Mouse (Mus musculus): ENCODE measurements at regions not wholly inside any gene's neighbourhood (a gene's known extent, or its start where the extent isn't known, plus 50 kb on each side); places are given as distances from the start of the nearest gene placed in this dataset.
"Not testable (repeated sequence)": the region's sequence is repeated elsewhere in the genome, so short reads cannot be mapped to it uniquely, and the experiment has no call there.

DNA sequence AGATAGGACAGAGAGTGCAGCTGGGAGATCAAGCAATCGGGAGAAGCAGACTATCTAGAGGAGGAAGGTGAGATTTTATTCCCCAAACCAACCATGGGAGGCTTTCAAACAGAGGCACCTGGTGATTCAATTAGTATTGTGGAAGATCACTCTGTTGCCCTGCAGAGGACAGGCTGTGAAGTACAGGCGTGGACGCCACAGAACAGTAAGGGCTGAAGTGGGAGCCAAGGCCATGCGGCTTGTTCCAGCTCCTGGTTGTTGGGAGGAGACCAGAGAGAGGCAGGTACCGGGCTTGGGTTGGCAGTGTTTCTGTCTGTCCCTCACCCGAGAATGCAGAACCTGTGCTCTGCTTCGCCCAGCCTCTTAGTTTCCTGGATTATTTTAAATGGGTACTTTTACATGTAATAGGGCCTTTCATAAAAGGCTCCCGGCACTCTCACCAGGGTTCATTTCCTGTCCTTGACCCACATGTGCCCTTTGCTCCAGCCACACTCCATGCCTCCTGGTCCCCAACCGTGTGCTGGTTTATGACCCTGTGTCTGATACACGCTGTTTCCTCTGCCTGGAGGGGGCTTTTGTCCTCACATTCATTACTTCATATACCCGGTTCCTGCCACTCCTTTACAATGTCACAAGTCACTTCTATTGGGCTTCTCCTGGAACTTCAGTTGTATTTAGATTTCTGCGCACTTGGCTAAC is 58.3 kb downstream of the Vcpkmt start:
- no peak overlapping the region for H3K9ac ChIP-seq
- no peak for ATAC-seq
- no peak overlapping the region for H3K4me2 ChIP-seq
- no peaks in the 10 kb centered on the region for H3K27me3 ChIP-seq (replicated peaks)
- H3K36me3 ChIP-seq = no peaks in the 10 kb centered on the region
- 0 out of 2 replicates have a peak, but pooled peaks cover 5% of the 10 kb centered on the region for H3K4me1 ChIP-seq
- H3K27ac ChIP-seq = no peak overlapping the region
- 66% methylated on average over 12 of the region's 12 CpGs for whole genome bisulfite sequencing (ENCODE audit: insufficient replicate concordance)
- H3K9me3 ChIP-seq (replicated peaks) = no peaks in the 10 kb centered on the region
- no peak overlapping the region for H3K4me3 ChIP-seq

DNA sequence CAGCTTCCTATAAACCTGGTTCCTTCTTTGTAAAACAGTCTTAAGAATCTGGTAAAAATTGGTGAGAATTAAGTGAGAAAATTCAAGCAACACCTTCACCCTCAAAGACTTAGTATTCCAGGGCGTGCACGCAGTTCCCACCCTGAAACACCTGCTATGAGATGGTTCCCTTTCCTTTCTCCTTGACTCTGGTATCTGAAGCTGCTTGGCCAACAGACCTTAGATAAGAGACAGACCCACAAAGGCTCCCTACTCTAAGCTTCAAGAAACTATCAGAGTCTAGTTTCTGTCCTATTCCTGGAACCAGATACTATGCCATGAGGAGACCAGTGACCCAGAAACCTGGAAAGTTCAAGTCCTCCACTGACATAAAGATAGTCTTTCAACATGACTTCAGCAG is 63.0 kb downstream of the Vcpkmt start:
- no peaks in the 10 kb centered on the region for H3K9me3 ChIP-seq (replicated peaks)
- ATAC-seq = no peak
- no peak overlapping the region for H3K4me3 ChIP-seq
- 63% methylated on average over 2 of the region's 2 CpGs for WGBS (ENCODE audit: insufficient replicate concordance)
- no peaks in the 10 kb centered on the region for H3K36me3 ChIP-seq
- no peak overlapping the region for H3K27ac ChIP-seq
- H3K9ac ChIP-seq = no peak overlapping the region
- H3K27me3 ChIP-seq (replicated peaks) = no peaks in the 10 kb centered on the region
- no peak overlapping the region for H3K4me2 ChIP-seq
- H3K4me1 ChIP-seq = peaks cover 32% of the 10 kb centered on the region

DNA sequence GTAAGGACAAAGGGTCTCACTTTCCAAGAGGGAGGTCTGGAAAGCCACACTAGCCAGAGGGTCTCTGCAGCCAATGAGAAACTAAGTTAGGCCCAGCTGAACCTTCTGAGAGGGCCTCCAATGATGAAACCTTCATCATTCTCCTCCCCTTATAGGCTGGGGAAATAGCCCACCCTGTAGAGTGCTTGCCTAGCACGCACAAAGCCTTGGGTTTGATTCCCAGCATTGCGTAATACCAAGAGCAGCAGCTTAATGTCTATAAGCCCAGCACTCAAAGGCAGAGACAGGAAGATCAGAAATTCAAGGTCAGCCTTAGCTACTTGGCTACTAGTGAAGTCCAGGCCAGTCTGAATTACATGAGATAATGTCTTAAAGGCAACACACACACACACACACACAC is 63.8 kb downstream of the Vcpkmt start:
- Histone ChIP-seq H3K4me2 (no peak overlapping the region), H3K27me3 (replicated peaks) (no peaks in the 10 kb centered on the region), H3K27ac (no peak overlapping the region), H3K9ac (no peak overlapping the region), H3K4me3 (no peak overlapping the region), H3K9me3 (replicated peaks) (no peaks in the 10 kb centered on the region), H3K36me3 (no peaks in the 10 kb centered on the region), H3K4me1 (peaks cover 35% of the 10 kb centered on the region)
- 60% methylated on average over 2 of the region's 2 CpGs for WGBS (ENCODE audit: insufficient replicate concordance)
- ATAC-seq = no peak

DNA sequence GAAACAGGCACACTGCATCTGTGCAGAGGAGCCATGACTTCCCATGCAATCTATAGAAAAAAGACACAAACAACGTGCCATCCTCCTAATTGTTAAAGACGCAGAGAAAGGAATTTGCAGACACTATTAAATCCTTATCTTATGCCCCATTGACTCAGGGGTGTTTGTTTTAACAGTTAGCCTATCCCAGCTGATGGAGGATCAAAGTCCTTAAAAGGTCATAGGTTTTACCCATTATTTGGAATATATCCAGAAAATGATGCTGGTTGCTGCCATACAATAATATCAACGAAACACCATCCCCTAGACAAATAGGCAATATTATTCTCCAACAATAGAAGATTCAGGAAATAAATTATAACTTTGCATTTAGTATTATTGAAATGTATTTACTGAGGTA is 65.2 kb downstream of the Vcpkmt start:
- Histone ChIP-seq H3K4me3 (no peak overlapping the region), H3K4me2 (no peak overlapping the region), H3K27me3 (replicated peaks) (no peaks in the 10 kb centered on the region), H3K9me3 (replicated peaks) (no peaks in the 10 kb centered on the region), H3K9ac (no peak overlapping the region), H3K27ac (no peak overlapping the region), H3K36me3 (no peaks in the 10 kb centered on the region), H3K4me1 (peaks cover 50% of the 10 kb centered on the region)
- 65% methylated on average over 3 of the region's 3 CpGs for WGBS (ENCODE audit: insufficient replicate concordance)
- ATAC-seq = no peak

DNA sequence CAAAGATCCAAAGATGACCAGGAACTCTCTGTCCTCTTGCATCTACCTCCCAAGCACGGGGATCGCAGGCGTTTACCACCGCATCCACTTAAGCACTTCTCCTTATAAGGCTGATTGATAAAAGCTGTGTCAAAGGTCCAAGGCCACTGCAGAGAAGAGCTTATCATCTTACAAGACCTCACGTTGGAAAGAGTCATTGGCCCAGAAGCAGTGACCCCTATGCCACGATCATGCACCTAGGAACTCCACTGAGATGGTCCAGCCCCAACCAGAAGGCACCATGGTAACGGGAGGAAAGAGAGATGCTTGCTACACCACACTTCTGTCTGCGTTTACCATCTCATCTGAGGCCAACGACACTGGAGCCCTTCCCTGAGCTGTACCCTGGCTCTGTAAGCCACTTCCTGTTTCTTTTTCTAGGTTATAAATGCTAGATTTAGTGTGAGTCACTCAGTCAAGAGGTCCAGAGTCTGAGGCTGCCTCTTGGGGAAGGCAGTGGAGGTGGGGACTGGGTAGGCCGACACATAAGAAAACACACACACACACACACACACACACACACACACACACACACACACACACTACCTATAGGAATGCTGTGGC is 66.4 kb downstream of the Vcpkmt start:
- H3K4me1 ChIP-seq = peaks cover 52% of the 10 kb centered on the region
- H3K9me3 ChIP-seq (replicated peaks) = no peaks in the 10 kb centered on the region
- 41% methylated on average over 10 of the region's 10 CpGs for WGBS (ENCODE audit: insufficient replicate concordance)
- no peaks in the 10 kb centered on the region for H3K27me3 ChIP-seq (replicated peaks)
- H3K27ac ChIP-seq = no peak overlapping the region
- no peak overlapping the region for H3K4me2 ChIP-seq
- H3K36me3 ChIP-seq = no peaks in the 10 kb centered on the region
- H3K4me3 ChIP-seq = no peak overlapping the region
- ATAC-seq = no peak
- no peak overlapping the region for H3K9ac ChIP-seq

DNA sequence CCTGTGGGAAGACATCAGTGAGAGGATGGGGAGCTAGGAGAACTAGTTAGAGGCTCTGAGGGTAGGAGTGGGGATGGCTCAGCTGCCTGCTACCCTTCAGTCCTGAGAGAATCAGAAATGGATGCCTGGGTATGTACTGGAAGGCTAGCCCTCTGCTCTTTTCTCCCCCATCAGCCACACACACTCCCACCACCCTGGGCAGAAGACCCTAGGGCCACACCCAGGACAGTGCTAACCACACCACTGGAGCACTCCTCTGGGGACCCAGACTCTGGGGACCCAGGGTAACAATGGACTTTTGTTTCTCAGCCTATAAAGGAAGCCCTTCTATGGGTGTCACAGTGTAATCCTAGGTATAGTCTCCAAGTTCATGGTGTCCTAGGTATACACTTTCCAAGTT is 67.0 kb downstream of the Vcpkmt start:
- H3K27me3 ChIP-seq (replicated peaks) = no peaks in the 10 kb centered on the region
- H3K36me3 ChIP-seq = no peaks in the 10 kb centered on the region
- H3K9me3 ChIP-seq (replicated peaks) = no peaks in the 10 kb centered on the region
- no peak overlapping the region for H3K27ac ChIP-seq
- ATAC-seq = no peak; the same call in 1 of the 2 replicates
- H3K4me1 ChIP-seq = peaks cover 52% of the 10 kb centered on the region
- no peak overlapping the region for H3K4me2 ChIP-seq
- no peak overlapping the region for H3K9ac ChIP-seq
- no peak overlapping the region for H3K4me3 ChIP-seq

DNA sequence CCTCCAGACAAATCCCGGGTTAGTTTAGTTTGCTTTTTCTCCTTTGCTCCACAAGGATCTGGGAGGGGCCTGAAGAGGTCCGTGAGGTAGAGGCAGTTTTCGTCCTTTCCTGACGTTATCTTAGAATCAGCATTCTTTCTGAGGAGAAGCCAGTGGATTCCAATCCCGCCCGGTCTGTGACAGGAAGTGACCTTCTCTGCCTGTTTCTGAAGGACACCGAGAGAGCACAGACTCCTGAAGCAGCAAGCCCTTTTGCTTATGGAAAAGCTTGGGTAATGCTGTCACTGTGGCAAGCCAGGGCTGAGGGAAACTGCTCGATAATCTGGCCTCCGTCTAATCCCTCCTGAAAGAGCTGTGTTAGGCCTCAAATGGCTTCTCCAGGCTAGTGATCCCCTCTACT is 67.7 kb downstream of the Vcpkmt start:
- no peak overlapping the region for H3K9ac ChIP-seq
- H3K9me3 ChIP-seq (replicated peaks) = no peaks in the 10 kb centered on the region
- no peak overlapping the region for H3K4me2 ChIP-seq
- ATAC-seq = no peak
- no peaks in the 10 kb centered on the region for H3K36me3 ChIP-seq
- no peak overlapping the region for H3K27ac ChIP-seq
- H3K27me3 ChIP-seq (replicated peaks) = no peaks in the 10 kb centered on the region
- peaks cover 52% of the 10 kb centered on the region for H3K4me1 ChIP-seq
- whole genome bisulfite sequencing (ENCODE audit: insufficient replicate concordance) = 54% methylated on average over 9 of the region's 9 CpGs
- no peak overlapping the region for H3K4me3 ChIP-seq

GRCm38 (mm10) chr12:69513166-69513565 is 69.7 kb downstream of the Vcpkmt start:
- 18% methylated on average over 4 of the region's 4 CpGs for WGBS (ENCODE audit: insufficient replicate concordance)
- Histone ChIP-seq H3K36me3 (no peaks in the 10 kb centered on the region), H3K27ac (no peak overlapping the region), H3K9ac (no peak overlapping the region), H3K4me1 (peaks cover 49% of the 10 kb centered on the region), H3K27me3 (replicated peaks) (no peaks in the 10 kb centered on the region), H3K4me3 (no peak overlapping the region), H3K4me2 (peak overlapping the region; percentile 19), H3K9me3 (replicated peaks) (no peaks in the 10 kb centered on the region)
- ATAC-seq = peak; percentile 59

DNA sequence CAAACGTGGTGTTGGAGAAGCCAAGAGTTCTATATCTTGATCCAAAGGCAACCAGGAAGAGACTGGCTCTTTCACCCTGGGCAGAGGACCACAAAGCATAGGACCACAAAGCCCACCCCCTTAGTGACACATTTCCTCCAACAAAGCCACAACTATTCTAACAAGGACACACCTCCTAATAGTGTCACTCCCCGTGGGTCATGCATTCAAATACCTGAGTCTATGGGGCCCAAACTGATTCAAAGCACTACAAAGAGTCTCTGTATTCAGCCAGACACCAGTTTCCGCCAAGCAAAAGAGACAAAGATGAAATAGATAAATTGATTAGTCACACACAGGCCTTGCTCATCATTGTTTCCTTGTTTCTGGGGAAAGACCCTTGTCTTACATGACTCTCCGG is 72.1 kb downstream of the Vcpkmt start:
- Histone ChIP-seq H3K4me2 (no peak overlapping the region), H3K27ac (no peak overlapping the region), H3K9me3 (replicated peaks) (no peaks in the 10 kb centered on the region), H3K36me3 (no peaks in the 10 kb centered on the region), H3K27me3 (replicated peaks) (no peaks in the 10 kb centered on the region), H3K4me3 (no peak overlapping the region), H3K9ac (no peak overlapping the region), H3K4me1 (peaks cover 31% of the 10 kb centered on the region)
- 43% methylated on average over 4 of the region's 4 CpGs for WGBS (ENCODE audit: insufficient replicate concordance)
- no peak for ATAC-seq

DNA sequence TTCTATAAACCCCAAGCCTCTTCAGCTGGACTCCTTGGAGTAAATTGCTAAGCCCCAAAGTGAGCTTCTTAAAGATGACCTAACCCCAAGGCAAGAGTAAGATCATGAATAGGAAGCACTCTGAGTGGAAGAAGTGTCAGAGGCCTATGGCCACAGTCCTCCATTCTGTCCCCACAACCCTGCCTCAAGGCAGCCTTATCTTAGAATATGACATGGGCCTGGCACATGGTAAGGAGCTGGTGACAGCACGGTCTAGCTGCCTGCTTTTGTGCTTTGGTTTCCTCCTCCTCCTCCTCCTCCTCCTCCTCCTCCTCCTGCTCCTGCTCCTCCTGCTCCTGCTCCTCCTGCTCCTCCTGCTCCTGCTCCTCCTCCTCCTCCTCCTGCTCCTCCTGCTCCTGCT is 73.6 kb downstream of the Vcpkmt start:
- H3K9ac ChIP-seq; ATAC-seq; H3K27me3 ChIP-seq (replicated peaks); H3K9me3 ChIP-seq (replicated peaks); H3K27ac ChIP-seq; H3K4me2 ChIP-seq; H3K4me3 ChIP-seq; H3K36me3 ChIP-seq: not testable (repeated sequence)
- 17% methylated on average over 1 of the region's 1 CpGs for WGBS (ENCODE audit: insufficient replicate concordance)
- H3K4me1 ChIP-seq = peaks cover 18% of the 10 kb centered on the region

- ATAC-seq = no peak
- Histone ChIP-seq H3K27me3 (replicated peaks) (no peaks in the 10 kb centered on the region), H3K4me1 (peaks cover 5% of the 10 kb centered on the region), H3K4me3 (no peak overlapping the region), H3K9ac (no peak overlapping the region), H3K4me2 (no peak overlapping the region), H3K36me3 (no peaks in the 10 kb centered on the region), H3K9me3 (replicated peaks) (no peaks in the 10 kb centered on the region), H3K27ac (no peak overlapping the region)
- WGBS (ENCODE audit: insufficient replicate concordance) = 83% methylated on average over 6 of the region's 6 CpGs
Measured at GRCm38 (mm10) chr12:69507906-69508305, 74.9 kb downstream of the Vcpkmt start.

DNA sequence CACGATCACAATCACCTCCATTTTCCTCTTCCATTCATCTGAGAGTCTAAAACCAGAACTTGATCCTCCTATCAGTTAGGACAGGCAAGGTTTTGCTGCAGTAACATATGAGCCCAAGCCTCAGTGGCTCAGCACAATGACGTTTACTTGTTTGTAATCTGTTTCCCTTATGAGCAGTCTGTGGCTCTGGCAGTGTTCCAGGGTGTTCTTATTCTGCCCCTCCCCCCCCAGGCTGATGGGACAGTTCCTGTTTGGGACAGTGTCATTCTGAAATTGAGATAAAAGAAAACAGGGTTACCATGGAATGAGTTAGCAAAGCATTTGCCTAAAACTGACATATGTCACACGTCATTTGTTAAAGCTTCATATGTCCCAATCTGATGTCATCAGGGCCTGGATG is 75.5 kb downstream of the Vcpkmt start:
- Histone ChIP-seq H3K36me3 (no peaks in the 10 kb centered on the region), H3K9ac (no peak overlapping the region), H3K27ac (no peak overlapping the region), H3K9me3 (replicated peaks) (no peaks in the 10 kb centered on the region), H3K4me2 (no peak overlapping the region), H3K27me3 (replicated peaks) (no peaks in the 10 kb centered on the region), H3K4me1 (peaks cover 2% of the 10 kb centered on the region), H3K4me3 (no peak overlapping the region)
- no peak for ATAC-seq
- WGBS (ENCODE audit: insufficient replicate concordance) = 50% methylated on average over 3 of the region's 3 CpGs

GRCm38 (mm10) chr12:69502706-69503070 is 80.1 kb downstream of the Vcpkmt start:
- Histone ChIP-seq H3K4me3 (no peak overlapping the region), H3K9me3 (replicated peaks) (no peaks in the 10 kb centered on the region), H3K27me3 (replicated peaks) (no peaks in the 10 kb centered on the region), H3K9ac (no peak overlapping the region), H3K4me1 (peaks cover 14% of the 10 kb centered on the region), H3K4me2 (no peak overlapping the region), H3K36me3 (no peaks in the 10 kb centered on the region), H3K27ac (peak overlapping the region; percentile 57; the same call in 1 of the 2 replicates)
- WGBS (ENCODE audit: insufficient replicate concordance) = 65% methylated on average over 6 of the region's 6 CpGs
- no peak for ATAC-seq

Data from liver, embryonic 12.5 days (tissue).